Mouse (Mus musculus): ENCODE data around the gene Rptor.

DNA sequence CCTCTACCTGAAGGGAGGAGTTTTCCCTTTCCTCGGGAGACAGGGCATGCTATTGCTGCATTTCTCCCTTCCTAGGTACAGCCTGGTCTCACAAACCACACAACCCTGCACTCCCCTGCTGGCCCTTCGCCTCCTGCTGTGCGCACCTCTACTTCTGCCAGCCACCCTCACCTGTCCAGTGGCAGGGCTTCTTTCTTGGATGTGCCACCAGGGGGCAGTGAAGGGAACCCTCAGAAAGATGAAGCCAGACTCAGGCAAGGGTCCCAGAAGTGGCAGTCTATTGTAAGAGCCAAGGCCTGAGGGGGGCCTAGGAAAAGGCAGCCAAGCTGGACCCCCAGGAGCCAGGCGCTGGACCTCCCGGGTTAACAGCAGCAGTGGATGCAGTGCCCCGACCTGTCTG, 332.8 kb downstream of the Rptor start:
- TF ChIP-seq POLR2A (IDR thresholded peaks at IDR 0.05; ENCODE audit: borderline replicate concordance, insufficient read depth, low read length) (no peak), CTCF (IDR thresholded peaks at IDR 0.05; ENCODE audit: borderline replicate concordance, insufficient read depth, low read depth, low read length) (peak; percentile 68)
